Mouse (Mus musculus) intestine, embryonic 15.5 days (tissue): ENCODE measurements at regions not wholly inside any gene's neighbourhood (a gene's known extent, or its start where the extent isn't known, plus 50 kb on each side); places are given as distances from the start of the nearest gene placed in this dataset.
"Not testable (repeated sequence)": the region's sequence is repeated elsewhere in the genome, so short reads cannot be mapped to it uniquely, and the experiment has no call there.

Experiments
- ATAC-seq: fragments of 200-750 bp; cut with Nextera tagmentation; 2 replicates; pipeline ENCODE4 v1.8.0; 2017; ENCODE audit warnings: moderate TSS enrichment, moderate library complexity
- H3K27ac ChIP-seq: fragments of 300-500 bp; sonication (generic); 2 replicates; pipeline ENCODE4 v1.5.1; 2015; ENCODE audit warnings: mild to moderate bottlenecking, inconsistent platforms
- H3K27me3 ChIP-seq: fragments of 300-500 bp; sonication (generic); replicated peaks from 2 replicates; pipeline ENCODE4 v1.6.1; 2015; ENCODE audit warnings: inconsistent platforms
- H3K36me3 ChIP-seq: fragments of 300-500 bp; sonication (generic); 2 replicates; pipeline ENCODE4 v1.6.1; 2015; ENCODE audit warnings: inconsistent platforms
- H3K4me1 ChIP-seq: fragments of 300-500 bp; sonication (generic); replicated peaks from 2 replicates; pipeline ENCODE4 v1.6.1; 2015; ENCODE audit warnings: inconsistent platforms
- H3K4me2 ChIP-seq: fragments of 300-500 bp; sonication (generic); replicated peaks from 2 replicates; pipeline ENCODE4 v1.6.1; 2015; ENCODE audit warnings: mild to moderate bottlenecking, inconsistent platforms
- H3K4me3 ChIP-seq: fragments of 300-500 bp; sonication (generic); replicated peaks from 2 replicates; pipeline ENCODE4 v1.5.1; 2015; ENCODE audit warnings: inconsistent platforms
- H3K9ac ChIP-seq: fragments of 300-500 bp; sonication (generic); 2 replicates; pipeline ENCODE4 v1.6.1; 2015; ENCODE audit warnings: inconsistent platforms
- H3K9me3 ChIP-seq: fragments of 300-500 bp; sonication (generic); 2 replicates; pipeline ENCODE4 v1.6.1; 2016; ENCODE audit warnings: inconsistent platforms
- WGBS: fragments of 180-500 bp; shearing (Covaris S2); methylation state at CpG from one replicate; pipeline ENCODE4 v1.1.7; 2015; 5-methylcytosine and 5-hydroxymethylcytosine counted together

GRCm38 (mm10) chr10:108111398-108111797 is 50.6 kb upstream of the Ppp1r12a start:
- peak; percentile 37; the same call in 1 of the 2 replicates for ATAC-seq
- H3K4me3 ChIP-seq: no peak overlapping the region
- no peak overlapping the region for H3K27ac ChIP-seq
- no peaks in the 10 kb centered on the region for H3K27me3 ChIP-seq
- H3K36me3 ChIP-seq: no peaks in the 10 kb centered on the region
- H3K9ac ChIP-seq: no peak overlapping the region
- 60% methylated on average over 4 of the region's 4 CpGs for WGBS
- H3K9me3 ChIP-seq: no peaks in the 10 kb centered on the region
- H3K4me2 ChIP-seq: no peak overlapping the region
- no peaks in the 10 kb centered on the region for H3K4me1 ChIP-seq

GRCm38 (mm10) chr10:108110891-108111290 is 51.1 kb upstream of the Ppp1r12a start:
- H3K9me3 ChIP-seq: no peaks in the 10 kb centered on the region
- H3K4me2 ChIP-seq: no peak overlapping the region
- H3K27me3 ChIP-seq: no peaks in the 10 kb centered on the region
- no peak overlapping the region for H3K9ac ChIP-seq
- WGBS: 78% methylated on average over 7 of the region's 7 CpGs
- no peak overlapping the region for H3K4me3 ChIP-seq
- no peak overlapping the region for H3K27ac ChIP-seq
- H3K4me1 ChIP-seq: no peaks in the 10 kb centered on the region
- no peak for ATAC-seq
- no peaks in the 10 kb centered on the region for H3K36me3 ChIP-seq

- Histone ChIP-seq H3K9ac (no peak overlapping the region), H3K36me3 (no peaks in the 10 kb centered on the region), H3K9me3 (no peaks in the 10 kb centered on the region), H3K27me3 (no peaks in the 10 kb centered on the region), H3K27ac (no peak overlapping the region), H3K4me1 (no peaks in the 10 kb centered on the region), H3K4me3 (no peak overlapping the region), H3K4me2 (no peak overlapping the region)
- no peak for ATAC-seq
These were observed 51.8 kb upstream of the Ppp1r12a start for GRCm38 (mm10) chr10:108110197-108110596.

GRCm38 (mm10) chr10:108108500-108108899 is 53.5 kb upstream of the Ppp1r12a start:
- 78% methylated on average over 4 of the region's 4 CpGs for WGBS
- H3K4me3 ChIP-seq, H3K9me3 ChIP-seq, ATAC-seq, H3K4me1 ChIP-seq, H3K9ac ChIP-seq, H3K4me2 ChIP-seq, H3K36me3 ChIP-seq, H3K27me3 ChIP-seq, H3K27ac ChIP-seq: not testable (repeated sequence)

GRCm38 (mm10) chr10:108101521-108101920 is 60.5 kb upstream of the Ppp1r12a start:
- Histone ChIP-seq H3K4me1 (no peaks in the 10 kb centered on the region), H3K36me3 (no peaks in the 10 kb centered on the region), H3K27ac (no peak overlapping the region), H3K4me2 (no peak overlapping the region), H3K27me3 (no peaks in the 10 kb centered on the region), H3K9ac (no peak overlapping the region), H3K4me3 (no peak overlapping the region), H3K9me3 (no peaks in the 10 kb centered on the region)
- WGBS: 61% methylated on average over 7 of the region's 7 CpGs
- no peak for ATAC-seq

GRCm38 (mm10) chr10:108093043-108093442 is 69.0 kb upstream of the Ppp1r12a start:
- no peak overlapping the region for H3K4me2 ChIP-seq
- H3K36me3 ChIP-seq: no peaks in the 10 kb centered on the region
- WGBS: 75% methylated on average over 2 of the region's 2 CpGs
- H3K4me1 ChIP-seq: peaks cover 6% of the 10 kb centered on the region
- no peak for ATAC-seq
- H3K4me3 ChIP-seq: no peak overlapping the region
- no peak overlapping the region for H3K27ac ChIP-seq
- no peaks in the 10 kb centered on the region for H3K27me3 ChIP-seq
- H3K9ac ChIP-seq: no peak overlapping the region
- H3K9me3 ChIP-seq: no peaks in the 10 kb centered on the region

- no peak; the same call in 1 of the 2 replicates for ATAC-seq
These were observed 72.5 kb upstream of the Ppp1r12a start for GRCm38 (mm10) chr10:108089375-108089981.

GRCm38 (mm10) chr10:108088883-108089282 is 73.1 kb upstream of the Ppp1r12a start:
- peak; percentile 90 for ATAC-seq
- H3K27me3 ChIP-seq: no peaks in the 10 kb centered on the region
- no peak overlapping the region for H3K9ac ChIP-seq
- H3K4me2 ChIP-seq: peak overlapping the region; percentile 28
- peaks cover 6% of the 10 kb centered on the region for H3K4me1 ChIP-seq
- no peak overlapping the region for H3K4me3 ChIP-seq
- H3K9me3 ChIP-seq: no peaks in the 10 kb centered on the region
- 37% methylated on average over 8 of the region's 8 CpGs for WGBS
- no peaks in the 10 kb centered on the region for H3K36me3 ChIP-seq
- H3K27ac ChIP-seq: peak overlapping the region; percentile 67

More at GRCm38 (mm10) chr10:108089375-108089981, 72.5 kb upstream of the Ppp1r12a start:
- Histone ChIP-seq H3K9me3 (no peaks in the 10 kb centered on the region), H3K27me3 (no peaks in the 10 kb centered on the region), H3K4me1 (peaks cover 6% of the 10 kb centered on the region), H3K9ac (no peak overlapping the region), H3K4me3 (no peak overlapping the region), H3K27ac (no peak overlapping the region), H3K36me3 (no peaks in the 10 kb centered on the region), H3K4me2 (no peak overlapping the region)
- WGBS: 53% methylated on average over 8 of the region's 8 CpGs

- H3K4me1 ChIP-seq: peaks cover 6% of the 10 kb centered on the region
- no peaks in the 10 kb centered on the region for H3K36me3 ChIP-seq
- WGBS: 44% methylated on average over 7 of the region's 7 CpGs
- H3K9me3 ChIP-seq: no peaks in the 10 kb centered on the region
- H3K27me3 ChIP-seq: no peaks in the 10 kb centered on the region
- H3K4me2 ChIP-seq: peak overlapping the region; percentile 28; the same call in 1 of the 2 replicates
- no peak overlapping the region for H3K9ac ChIP-seq
- H3K4me3 ChIP-seq: no peak overlapping the region
- H3K27ac ChIP-seq: peak overlapping the region; percentile 67; the same call in 1 of the 2 replicates
- peak; percentile 81 for ATAC-seq
These were observed 73.8 kb upstream of the Ppp1r12a start for GRCm38 (mm10) chr10:108088209-108088608.

- peak; percentile 75 for ATAC-seq
- Histone ChIP-seq H3K9ac (no peak overlapping the region), H3K4me1 (no peaks in the 10 kb centered on the region), H3K27me3 (no peaks in the 10 kb centered on the region), H3K36me3 (no peaks in the 10 kb centered on the region), H3K4me2 (no peak overlapping the region), H3K27ac (no peak overlapping the region), H3K4me3 (no peak overlapping the region), H3K9me3 (no peaks in the 10 kb centered on the region)
These were observed 78.8 kb upstream of the Ppp1r12a start for GRCm38 (mm10) chr10:108083220-108083619.

GRCm38 (mm10) chr10:108075144-108075543 is 86.8 kb upstream of the Ppp1r12a start:
- no peaks in the 10 kb centered on the region for H3K9me3 ChIP-seq
- H3K4me2 ChIP-seq: no peak overlapping the region
- H3K27ac ChIP-seq: no peak overlapping the region
- no peak for ATAC-seq
- 64% methylated on average over 5 of the region's 5 CpGs for WGBS
- 0 out of 2 replicates have a peak, but pooled peaks cover under 1% of the 10 kb centered on the region for H3K4me1 ChIP-seq
- H3K9ac ChIP-seq: no peak overlapping the region
- H3K27me3 ChIP-seq: no peaks in the 10 kb centered on the region
- no peaks in the 10 kb centered on the region for H3K36me3 ChIP-seq
- H3K4me3 ChIP-seq: no peak overlapping the region

GRCm38 (mm10) chr10:108073828-108074227 is 88.2 kb upstream of the Ppp1r12a start:
- no peak overlapping the region for H3K4me2 ChIP-seq
- no peak overlapping the region for H3K4me3 ChIP-seq
- no peak overlapping the region for H3K9ac ChIP-seq
- H3K36me3 ChIP-seq: no peaks in the 10 kb centered on the region
- H3K9me3 ChIP-seq: no peaks in the 10 kb centered on the region
- 0 out of 2 replicates have a peak, but pooled peaks cover 3% of the 10 kb centered on the region for H3K4me1 ChIP-seq
- H3K27me3 ChIP-seq: no peaks in the 10 kb centered on the region
- H3K27ac ChIP-seq: no peak overlapping the region
- WGBS: 86% methylated on average over 4 of the region's 4 CpGs
- no peak for ATAC-seq

GRCm38 (mm10) chr10:108072211-108072610 is 89.8 kb upstream of the Ppp1r12a start:
- no peaks in the 10 kb centered on the region for H3K9me3 ChIP-seq
- no peaks in the 10 kb centered on the region for H3K36me3 ChIP-seq
- H3K4me2 ChIP-seq: no peak overlapping the region
- no peak overlapping the region for H3K9ac ChIP-seq
- no peak overlapping the region for H3K27ac ChIP-seq
- 47% methylated on average over 1 of the region's 1 CpGs for WGBS
- H3K4me3 ChIP-seq: no peak overlapping the region
- peak; percentile 85 for ATAC-seq
- no peaks in the 10 kb centered on the region for H3K27me3 ChIP-seq
- peaks cover 3% of the 10 kb centered on the region; the same call in 1 of the 2 replicates for H3K4me1 ChIP-seq
